Mouse (Mus musculus) lung, embryonic 14.5 days (tissue): ENCODE measurements around the gene Hyls1. TPM values are rescaled to one million over a fixed set of nuclear protein-coding genes. Genes with fewer than 3 reads are reported as not detected.

Experiments used
- ATAC-seq: fragments of 200-750 bp; cut with Nextera tagmentation; 2 replicates; pipeline ENCODE4 v1.8.0; 2017; ENCODE audit warnings: mild to moderate bottlenecking, moderate TSS enrichment, moderate library complexity; ENCODE audit not compliant: insufficient read depth
- DNase-seq: peaks from one replicate; pipeline ENCODE4 v3.0.0-alpha.2; 2015
- H3K27ac ChIP-seq: fragments of 300-500 bp; sonication (generic); 2 replicates; pipeline ENCODE4 v1.5.1; 2014; ENCODE audit warnings: low read depth, mild to moderate bottlenecking, moderate library complexity
- H3K27me3 ChIP-seq: fragments of 300-500 bp; sonication (generic); 2 replicates; pipeline ENCODE4 v1.6.1; 2014; ENCODE audit warnings: low read length, control low read depth; ENCODE audit not compliant: insufficient read depth
- H3K36me3 ChIP-seq: fragments of 300-500 bp; sonication (generic); 2 replicates; pipeline ENCODE4 v1.6.1; 2014; ENCODE audit warnings: control low read depth; ENCODE audit not compliant: insufficient read depth
- H3K4me1 ChIP-seq: fragments of 300-500 bp; sonication (generic); 2 replicates; pipeline ENCODE4 v1.6.1; 2014; ENCODE audit warnings: antibody characterized with exemption, control low read depth; ENCODE audit not compliant: insufficient read depth
- H3K4me2 ChIP-seq: fragments of 300-500 bp; sonication (generic); 2 replicates; pipeline ENCODE4 v1.6.1; 2014; ENCODE audit warnings: mild to moderate bottlenecking
- H3K4me3 ChIP-seq: fragments of 300-500 bp; sonication (generic); 2 replicates; pipeline ENCODE4 v1.5.1; 2014; ENCODE audit warnings: low read depth, low read length
- H3K9ac ChIP-seq: fragments of 300-500 bp; sonication (generic); 2 replicates; pipeline ENCODE4 v1.6.1; 2014
- H3K9me3 ChIP-seq: fragments of 300-500 bp; sonication (generic); 2 replicates; pipeline ENCODE4 v1.6.1; 2016; ENCODE audit warnings: low read depth, low read length, control low read depth
- CTCF ChIP-seq: IDR thresholded peaks from 2 replicates; pipeline ENCODE4 v1.5.1; 2016; ENCODE audit warnings: antibody characterized with exemption, low read depth
- WGBS: fragments of 180-500 bp; shearing (Covaris S2); extraction: QIAGEN DNeasy Blood & Tissue Kit; methylation state at CpG from one replicate; pipeline ENCODE4 v1.1.7; 2014; 5-methylcytosine and 5-hydroxymethylcytosine counted together
- polyA plus RNA-seq: library from polyadenylated mRNA; unstranded; fragments of >200 nt; fragmentation: Nextera tagmentation; extraction: Ambion mirVana; gene quantifications from 2 replicates; pipeline ENCODE4 v1.2.1, GENCODE M21; 2014

The Hyls1 gene
- polyA plus RNA-seq, 1 experiment from 2014 or later, result 18.7 TPM

DNA sequence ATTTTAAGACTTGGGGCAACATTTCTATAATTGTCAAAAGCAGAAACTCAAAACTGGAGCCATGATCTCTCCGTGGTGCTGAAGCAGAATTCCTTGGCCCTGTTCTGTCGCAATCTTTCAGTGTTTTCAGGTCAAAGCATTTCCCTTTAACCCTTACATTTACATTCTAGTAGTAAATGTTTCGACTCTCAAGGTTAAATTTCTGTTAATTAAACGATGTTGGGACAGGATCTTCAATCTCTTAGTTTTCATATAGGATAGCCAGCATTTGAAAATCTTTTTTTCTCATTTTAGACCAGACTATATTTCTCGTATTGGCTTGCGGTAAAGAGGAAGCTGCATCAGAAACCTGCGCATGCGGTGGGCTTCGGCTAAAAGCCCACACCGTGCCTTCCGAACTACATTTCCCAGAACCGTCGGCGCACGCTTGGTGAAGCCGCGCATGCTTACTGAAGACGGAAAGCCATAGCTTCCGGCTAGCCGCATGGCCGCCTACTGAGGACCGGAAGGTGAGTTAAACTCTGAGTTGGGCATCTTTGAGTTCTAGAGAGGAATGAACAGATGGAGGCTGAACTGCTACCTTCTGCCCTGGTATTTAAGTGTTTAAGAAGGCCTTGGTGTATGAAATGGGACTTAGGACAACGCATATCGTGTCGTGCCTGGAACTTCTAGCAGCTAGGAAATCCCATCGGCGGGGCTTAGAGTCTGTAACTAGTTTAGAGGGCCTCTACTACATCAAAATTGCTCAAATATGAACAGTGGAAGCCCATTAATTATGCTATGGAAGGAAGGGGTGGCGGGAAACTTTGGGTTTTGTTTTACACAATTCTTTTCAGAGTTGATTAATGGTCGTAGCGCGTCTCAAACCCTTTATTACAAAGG, 10.9 kb downstream of the Hyls1 start:
- Histone ChIP-seq H3K4me1 (0 out of 2 replicates have a peak, but pooled peaks cover 5% of the 10 kb centered on the region), H3K9me3 (no peaks in the 10 kb centered on the region), H3K27ac (0 out of 2 replicates have a peak overlapping the region, but pooled peaks have one; percentile 15), H3K4me3 (peak overlapping the region; percentile 53), H3K4me2 (peak overlapping the region; percentile 96), H3K9ac (peak overlapping the region; percentile 56), H3K27me3 (0 out of 2 replicates have a peak, but pooled peaks cover 5% of the 10 kb centered on the region), H3K36me3 (peaks cover 22% of the 10 kb centered on the region)
- no peak for TF ChIP-seq CTCF
- WGBS, result 2% methylated on average over 31 of the region's 31 CpGs
- peak; percentile 95 for DNase-seq
- ATAC-seq, result peak; percentile 91

DNA sequence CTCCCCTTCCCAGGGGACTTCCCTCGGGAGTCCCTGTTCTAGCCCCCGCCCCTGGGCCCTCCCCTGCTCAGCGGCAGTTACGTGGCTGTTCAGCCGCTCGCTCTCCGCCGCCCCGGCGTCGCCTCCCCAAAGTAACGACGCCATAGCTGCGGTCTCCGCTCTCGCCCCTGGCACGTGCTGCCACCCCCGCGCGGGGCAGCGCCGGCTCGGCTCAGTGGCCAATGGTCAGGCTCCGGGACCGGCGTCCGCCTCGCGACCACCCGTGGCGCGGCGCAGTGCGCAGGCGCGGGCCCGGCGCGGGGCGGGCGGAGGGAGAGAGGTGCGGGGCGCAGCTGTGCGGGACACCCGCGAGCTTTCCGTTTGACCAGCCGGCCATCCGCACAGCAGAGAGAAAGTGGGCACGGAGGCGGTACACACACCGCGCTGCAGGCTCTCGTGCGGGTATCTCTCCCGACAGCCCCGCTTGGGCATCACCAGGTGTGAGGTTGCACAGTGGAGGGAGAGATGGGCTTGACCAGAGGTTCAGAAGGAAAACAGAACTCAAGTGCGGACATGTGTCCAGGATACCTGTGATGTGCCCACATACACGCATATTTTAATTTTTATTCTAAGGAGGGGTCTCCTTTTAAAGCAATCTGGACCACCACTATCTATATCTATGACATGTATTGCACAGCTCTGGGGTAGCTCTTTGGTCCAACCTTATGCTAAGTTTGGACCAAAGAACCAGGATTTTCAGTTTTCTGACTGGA, 11.8 kb downstream of the Hyls1 start, which contains the start of the genes Ddx25 and Pus3:
Gene Ddx25 (minus strand): TSS at position 272 of the 752 bp plus-strand sequence.
Gene Pus3 (plus strand): TSS at position 339 of the 752 bp plus-strand sequence.
- DNase-seq, result peak; percentile 65
- peak within 1 kb of the TSS; percentile 53 for H3K4me3 ChIP-seq
- H3K27ac ChIP-seq, result 0 out of 2 replicates have a peak within 1 kb of the TSS, but pooled peaks have one; percentile 15
- no peak for TF ChIP-seq CTCF
- H3K27me3 ChIP-seq, result 0 out of 2 replicates have a peak, but pooled peaks cover 5% of the 10 kb centered on the region
- ATAC-seq, result peak; percentile 72
- under 1% methylated on average over 59 of the region's 59 CpGs for WGBS
- H3K4me1 ChIP-seq, result 0 out of 2 replicates have a peak, but pooled peaks cover 5% of the 10 kb centered on the region
- H3K9ac ChIP-seq, result peak within 1 kb of the TSS; percentile 56
- no peaks in the 10 kb centered on the region for H3K9me3 ChIP-seq
- H3K4me2 ChIP-seq, result peak within 1 kb of the TSS; percentile 96
- peaks cover 19% of the 10 kb centered on the region for H3K36me3 ChIP-seq

GRCm38 (mm10) chr9:35556494-35557102, 13.6 kb downstream of the Hyls1 start:
- no peak overlapping the region for H3K4me3 ChIP-seq
- H3K27me3 ChIP-seq, result 0 out of 2 replicates have a peak, but pooled peaks cover 5% of the 10 kb centered on the region
- no peak overlapping the region for H3K27ac ChIP-seq
- TF ChIP-seq CTCF, result no peak
- no peaks in the 10 kb centered on the region for H3K9me3 ChIP-seq
- H3K36me3 ChIP-seq, result peaks cover 8% of the 10 kb centered on the region
- ATAC-seq (peak; percentile 22; the same call in 1 of the 2 replicates), DNase-seq (peak; percentile 78)
- WGBS, result 45% methylated on average over 12 of the region's 12 CpGs
- 0 out of 2 replicates have a peak, but pooled peaks cover 5% of the 10 kb centered on the region for H3K4me1 ChIP-seq
- H3K9ac ChIP-seq, result no peak overlapping the region
- no peak overlapping the region; the same call in 1 of the 2 replicates for H3K4me2 ChIP-seq

DNA sequence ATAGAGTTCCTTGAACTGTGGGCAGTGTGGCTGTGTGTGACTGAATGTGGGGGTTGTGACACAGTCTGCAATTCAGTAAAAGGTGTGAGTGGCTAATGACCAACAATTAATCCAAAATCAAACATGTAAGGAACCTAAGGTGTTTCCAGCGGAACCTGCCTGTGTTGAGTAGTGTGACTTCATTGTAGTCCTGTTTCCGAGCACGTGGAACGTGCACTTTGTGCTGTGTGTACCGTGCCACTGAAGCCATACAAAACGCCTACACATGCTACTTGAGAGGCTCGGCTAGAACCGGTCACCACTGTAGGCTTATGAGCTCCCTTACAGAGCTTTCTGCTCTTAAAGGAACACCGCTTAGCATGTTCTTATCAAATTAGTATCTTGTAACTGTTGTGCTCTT, 21.7 kb downstream of the Hyls1 start:
- no peaks in the 10 kb centered on the region for H3K4me1 ChIP-seq
- no peak for TF ChIP-seq CTCF
- no peak overlapping the region for H3K4me2 ChIP-seq
- no peaks in the 10 kb centered on the region for H3K36me3 ChIP-seq
- no peaks in the 10 kb centered on the region for H3K9me3 ChIP-seq
- no peak for ATAC-seq
- no peaks in the 10 kb centered on the region for H3K27me3 ChIP-seq
- no peak overlapping the region for H3K9ac ChIP-seq
- H3K27ac ChIP-seq, result no peak overlapping the region
- WGBS, result 76% methylated on average over 9 of the region's 9 CpGs
- DNase-seq, result no peak
- no peak overlapping the region for H3K4me3 ChIP-seq

- WGBS, result 67% methylated on average over 9 of the region's 9 CpGs
- H3K4me3 ChIP-seq, result no peak overlapping the region
- no peak for TF ChIP-seq CTCF
- H3K9ac ChIP-seq, result no peak overlapping the region
- H3K4me1 ChIP-seq, result no peaks in the 10 kb centered on the region
- H3K27ac ChIP-seq, result no peak overlapping the region
- ATAC-seq (no peak), DNase-seq (no peak)
- no peak overlapping the region for H3K4me2 ChIP-seq
- H3K27me3 ChIP-seq, result no peaks in the 10 kb centered on the region
- H3K36me3 ChIP-seq, result no peaks in the 10 kb centered on the region
- no peaks in the 10 kb centered on the region for H3K9me3 ChIP-seq
These were observed 23.5 kb downstream of the Hyls1 start for GRCm38 (mm10) chr9:35546745-35547144.

DNA sequence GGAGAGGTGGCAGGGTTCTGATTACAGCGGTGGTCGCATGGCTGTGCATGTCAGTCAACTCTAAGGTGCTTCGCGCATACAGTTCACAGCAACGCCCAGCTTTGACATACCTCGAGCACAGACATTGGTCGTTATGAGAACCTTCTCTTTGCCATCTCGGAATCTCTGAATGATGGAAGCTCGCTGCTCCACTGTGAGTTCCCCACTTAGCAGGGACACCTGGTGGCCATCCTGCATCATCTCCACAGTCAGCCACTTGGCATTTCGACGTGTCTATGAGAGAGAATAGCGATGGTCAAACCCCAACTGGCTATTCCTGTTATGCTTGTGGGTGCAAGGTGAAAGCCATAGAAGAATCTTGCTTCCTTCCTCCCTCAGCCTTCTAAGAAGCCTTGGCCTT, 24.5 kb downstream of the Hyls1 start:
- no peak overlapping the region for H3K4me2 ChIP-seq
- H3K9me3 ChIP-seq, result no peaks in the 10 kb centered on the region
- H3K9ac ChIP-seq, result no peak overlapping the region
- peak; percentile 15; the same call in 1 of the 2 replicates for TF ChIP-seq CTCF
- ATAC-seq (no peak), DNase-seq (no peak)
- no peaks in the 10 kb centered on the region for H3K27me3 ChIP-seq
- no peaks in the 10 kb centered on the region for H3K4me1 ChIP-seq
- WGBS, result 59% methylated on average over 12 of the region's 12 CpGs
- no peaks in the 10 kb centered on the region for H3K36me3 ChIP-seq
- no peak overlapping the region for H3K27ac ChIP-seq
- no peak overlapping the region for H3K4me3 ChIP-seq
